Mouse (Mus musculus) forebrain, postnatal 0 days (tissue): Measurements from ENCODE around the gene Rusc2. TPM values are rescaled to one million over a fixed set of nuclear protein-coding genes. Genes with fewer than 3 reads are reported as not detected.

Experiments
- ATAC-seq: fragments of 200-750 bp; cut with Nextera tagmentation; 2 replicates; pipeline ENCODE4 v1.8.0; 2017; ENCODE audit warnings: mild to moderate bottlenecking, moderate library complexity
- DNase-seq: peaks from one replicate; pipeline ENCODE4 v3.0.0-alpha.2; 2015
- H3K27ac ChIP-seq: fragments of 300-500 bp; sonication (generic); 2 replicates; pipeline ENCODE4 v1.5.1; 2014; ENCODE audit warnings: low read depth, mild to moderate bottlenecking, antibody characterized with exemption, low read length, moderate library complexity, mixed read lengths
- H3K27me3 ChIP-seq: fragments of 300-500 bp; sonication (generic); 2 replicates; pipeline ENCODE4 v1.6.1; 2014; ENCODE audit warnings: mild to moderate bottlenecking, low read length, mixed read lengths; ENCODE audit not compliant: insufficient read depth
- H3K36me3 ChIP-seq: fragments of 300-500 bp; sonication (generic); 2 replicates; pipeline ENCODE4 v1.6.1; 2014; ENCODE audit warnings: mild to moderate bottlenecking, moderate library complexity; ENCODE audit not compliant: insufficient read depth
- H3K4me1 ChIP-seq: fragments of 300-500 bp; sonication (generic); 2 replicates; pipeline ENCODE4 v1.6.1; 2014; ENCODE audit warnings: antibody characterized with exemption; ENCODE audit not compliant: insufficient read depth
- H3K4me2 ChIP-seq: fragments of 300-500 bp; sonication (generic); 2 replicates; pipeline ENCODE4 v1.6.1; 2014; ENCODE audit warnings: low read depth, mild to moderate bottlenecking, moderate library complexity
- H3K4me3 ChIP-seq: fragments of 300-500 bp; sonication (generic); 2 replicates; pipeline ENCODE4 v1.5.1; 2014; ENCODE audit warnings: low read depth, low read length, mixed read lengths
- H3K9ac ChIP-seq: fragments of 300-500 bp; sonication (generic); 2 replicates; pipeline ENCODE4 v1.6.1; 2014; ENCODE audit warnings: mild to moderate bottlenecking
- H3K9me3 ChIP-seq: fragments of 300-500 bp; sonication (generic); 2 replicates; pipeline ENCODE4 v1.6.1; 2016; ENCODE audit warnings: low read length
- CTCF ChIP-seq: sonication (generic); IDR thresholded peaks from 2 replicates; pipeline ENCODE4 v1.5.1; 2016; ENCODE audit warnings: antibody characterized with exemption, control low read depth, low read depth
- WGBS: fragments of 180-500 bp; shearing (Covaris S2); extraction: QIAGEN DNeasy Blood & Tissue Kit; methylation state at CpG from one replicate; pipeline ENCODE4 v1.1.7; 2014; 5-methylcytosine and 5-hydroxymethylcytosine counted together
- polyA plus RNA-seq: library from polyadenylated mRNA; unstranded; fragments of >200 nt; fragmentation: Nextera tagmentation; extraction: Ambion mirVana; gene quantifications from 2 replicates; pipeline ENCODE4 v1.2.1, GENCODE M21; 2015
- total RNA-seq: library from RNA; depleted of rRNA; stranded (reverse); fragments of >200 nt; gene quantifications from 2 replicates; pipeline ENCODE4 v1.2.3, GENCODE M21; 2014

The Rusc2 gene
- total and polyA plus RNA-seq, 2 experiments from 2014 or later: 75.8 to 148 TPM

GRCm38 (mm10) chr4:43420305-43420704 is 38.5 kb downstream of the Rusc2 start:
- Histone ChIP-seq H3K4me2 (no peak overlapping the region), H3K36me3 (peaks cover 70% of the 10 kb centered on the region), H3K9ac (no peak overlapping the region), H3K4me1 (no peaks in the 10 kb centered on the region), H3K27me3 (no peaks in the 10 kb centered on the region), H3K27ac (no peak overlapping the region), H3K4me3 (no peak overlapping the region), H3K9me3 (no peaks in the 10 kb centered on the region)
- TF ChIP-seq CTCF: peak; percentile 95
- WGBS: 4% methylated on average over 6 of the region's 6 CpGs
- ATAC-seq (peak; percentile 47; the same call in 1 of the 2 replicates), DNase-seq (peak; percentile 90)

GRCm38 (mm10) chr4:43421632-43422240 is 40.0 kb downstream of the Rusc2 start:
- no peak overlapping the region for H3K27ac ChIP-seq
- peaks cover 70% of the 10 kb centered on the region for H3K36me3 ChIP-seq
- H3K4me3 ChIP-seq: no peak overlapping the region
- H3K9ac ChIP-seq: no peak overlapping the region
- whole genome bisulfite sequencing: 83% methylated on average over 28 of the region's 28 CpGs
- no peaks in the 10 kb centered on the region for H3K4me1 ChIP-seq
- H3K4me2 ChIP-seq: no peak overlapping the region
- no peak for TF ChIP-seq CTCF
- no peak for DNase-seq
- H3K27me3 ChIP-seq: no peaks in the 10 kb centered on the region
- no peaks in the 10 kb centered on the region for H3K9me3 ChIP-seq
- ATAC-seq: no peak

GRCm38 (mm10) chr4:43423267-43423934 is 41.6 kb downstream of the Rusc2 start:
- ATAC-seq (no peak), DNase-seq (no peak)
- no peaks in the 10 kb centered on the region for H3K9me3 ChIP-seq
- H3K36me3 ChIP-seq: peaks cover 62% of the 10 kb centered on the region
- 89% methylated on average over 20 of the region's 20 CpGs for WGBS
- H3K27me3 ChIP-seq: no peaks in the 10 kb centered on the region
- H3K4me3 ChIP-seq: no peak overlapping the region
- no peak overlapping the region for H3K27ac ChIP-seq
- no peak overlapping the region for H3K4me2 ChIP-seq
- H3K4me1 ChIP-seq: no peaks in the 10 kb centered on the region
- TF ChIP-seq CTCF: no peak
- no peak overlapping the region for H3K9ac ChIP-seq

DNA sequence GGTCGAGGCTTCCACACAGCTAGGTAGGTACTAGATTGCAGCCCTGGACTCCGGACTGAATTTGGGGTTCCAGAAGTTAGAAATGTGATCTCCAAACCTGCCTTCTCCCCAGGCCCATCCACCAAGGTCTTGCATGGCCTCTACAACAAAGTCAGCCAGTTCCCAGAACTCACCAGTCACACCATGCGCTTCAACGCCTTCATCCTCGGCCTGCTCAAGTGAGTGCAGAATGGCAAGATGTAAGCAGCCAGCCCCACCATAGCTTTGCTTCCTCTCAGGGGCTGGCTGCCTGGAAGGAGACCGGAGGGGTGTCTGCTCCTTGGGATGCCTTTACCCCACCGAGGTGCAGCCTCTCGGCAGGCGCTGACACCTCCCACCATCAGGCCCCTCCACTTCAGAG is 42.3 kb downstream of the Rusc2 start:
- H3K36me3 ChIP-seq: peaks cover 59% of the 10 kb centered on the region
- H3K4me1 ChIP-seq: no peaks in the 10 kb centered on the region
- no peaks in the 10 kb centered on the region for H3K27me3 ChIP-seq
- H3K4me2 ChIP-seq: no peak overlapping the region
- 88% methylated on average over 9 of the region's 9 CpGs for WGBS
- TF ChIP-seq CTCF: no peak
- no peaks in the 10 kb centered on the region for H3K9me3 ChIP-seq
- DNase-seq (no peak), ATAC-seq (no peak)
- no peak overlapping the region for H3K4me3 ChIP-seq
- H3K9ac ChIP-seq: no peak overlapping the region
- H3K27ac ChIP-seq: no peak overlapping the region

DNA sequence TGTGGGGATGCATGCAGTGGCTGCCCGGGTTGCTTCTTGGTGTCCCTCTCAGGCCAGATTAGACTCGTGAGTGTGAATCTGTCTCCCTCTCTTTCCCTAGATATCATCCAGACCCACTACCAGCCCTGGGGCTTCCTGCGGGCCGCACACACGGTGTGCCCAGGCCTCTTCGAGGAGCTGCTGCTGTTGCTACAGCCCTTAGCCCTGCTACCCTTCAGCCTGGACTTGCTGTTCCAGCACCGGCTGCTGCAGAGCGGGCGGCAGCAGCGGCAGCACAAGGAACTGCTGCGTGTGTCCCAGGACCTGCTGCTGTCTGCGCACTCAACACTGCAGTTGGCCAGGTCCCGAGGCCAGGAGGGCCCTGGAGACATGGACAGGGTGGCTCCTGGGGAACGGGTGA is 43.4 kb downstream of the Rusc2 start:
- ATAC-seq (no peak), DNase-seq (no peak)
- Histone ChIP-seq H3K4me3 (no peak overlapping the region), H3K27ac (no peak overlapping the region), H3K4me1 (no peaks in the 10 kb centered on the region), H3K36me3 (peaks cover 59% of the 10 kb centered on the region), H3K9ac (no peak overlapping the region), H3K4me2 (no peak overlapping the region), H3K27me3 (no peaks in the 10 kb centered on the region), H3K9me3 (no peaks in the 10 kb centered on the region)
- no peak for TF ChIP-seq CTCF
- 26% methylated on average over 14 of the region's 14 CpGs for WGBS

DNA sequence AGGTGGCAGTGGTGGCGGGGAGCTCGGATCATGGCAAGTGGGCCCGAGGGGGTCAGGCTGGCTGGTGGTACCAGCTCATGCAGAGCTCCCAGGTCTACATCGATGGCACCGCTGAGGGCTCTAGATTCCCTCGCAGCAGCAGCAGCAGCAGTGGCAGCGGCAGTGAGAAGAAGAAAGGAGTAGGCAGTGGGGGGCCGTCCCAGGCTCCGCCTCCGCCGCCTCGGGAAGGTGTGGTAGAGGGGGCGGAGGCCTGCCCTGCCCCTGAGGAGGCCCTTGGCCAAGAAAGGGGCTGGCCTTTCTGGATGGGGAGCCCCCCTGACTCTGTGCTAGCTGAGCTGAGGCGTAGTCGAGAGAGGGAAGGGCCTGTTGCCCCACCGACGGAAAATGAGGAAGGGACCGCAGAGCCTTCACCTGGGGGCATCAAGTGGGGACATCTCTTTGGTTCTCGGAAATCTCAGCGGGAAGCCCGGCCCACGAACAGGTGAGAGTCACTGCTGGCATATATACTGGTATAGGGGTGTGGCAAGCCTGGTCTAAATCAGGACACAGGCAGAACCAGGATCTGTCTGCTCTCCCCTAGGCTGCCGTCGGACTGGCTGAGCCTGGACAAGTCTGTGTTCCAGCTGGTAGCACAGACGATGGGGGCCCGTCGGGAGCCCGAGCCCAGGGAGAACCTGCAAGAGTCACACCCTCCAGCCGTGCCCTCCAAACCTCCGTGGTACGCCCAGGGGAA is 44.0 kb downstream of the Rusc2 start:
- Histone ChIP-seq H3K27me3 (no peaks in the 10 kb centered on the region), H3K4me2 (no peak overlapping the region), H3K27ac (no peak overlapping the region), H3K4me3 (no peak overlapping the region), H3K9me3 (no peaks in the 10 kb centered on the region), H3K36me3 (peaks cover 59% of the 10 kb centered on the region), H3K9ac (no peak overlapping the region), H3K4me1 (no peaks in the 10 kb centered on the region)
- DNase-seq (no peak), ATAC-seq (no peak)
- no peak for TF ChIP-seq CTCF
- WGBS: 33% methylated on average over 31 of the region's 31 CpGs

- no peaks in the 10 kb centered on the region for H3K4me1 ChIP-seq
- H3K9me3 ChIP-seq: no peaks in the 10 kb centered on the region
- WGBS: 50% methylated on average over 10 of the region's 10 CpGs
- TF ChIP-seq CTCF: no peak
- ATAC-seq (no peak), DNase-seq (no peak)
- H3K27me3 ChIP-seq: no peaks in the 10 kb centered on the region
- no peak overlapping the region for H3K9ac ChIP-seq
- no peak overlapping the region for H3K4me3 ChIP-seq
- no peak overlapping the region for H3K27ac ChIP-seq
- H3K36me3 ChIP-seq: peaks cover 58% of the 10 kb centered on the region
- H3K4me2 ChIP-seq: no peak overlapping the region
These were observed 44.7 kb downstream of the Rusc2 start for GRCm38 (mm10) chr4:43426487-43426886.
